Mouse (Mus musculus) stomach, embryonic 14.5 days (tissue): ENCODE data around the gene Ap1ar. TPM values are rescaled to one million over a fixed set of nuclear protein-coding genes. Genes with fewer than 3 reads are reported as not detected.

Experiments
- polyA plus RNA-seq: library from polyadenylated mRNA; unstranded; fragments of >200 nt; fragmentation: Nextera tagmentation; extraction: Ambion mirVana; gene quantifications from 2 replicates; pipeline ENCODE4 v1.2.1, GENCODE M21; 2014

Gene Ap1ar
- polyA plus RNA-seq, 1 experiment from 2014 or later = 56.8 TPM

Other genes starting within 250 kb of the Ap1ar start
- not detected in 2 replicates for gene Neurog2, start 204.4 kb downstream of the Ap1ar start, polyA plus RNA-seq
- gene Alpk1, start 57.0 kb downstream of the Ap1ar start, polyA plus RNA-seq = 2.9 and 3.5 TPM in 2 replicates
- gene Tifa, start 47.7 kb downstream of the Ap1ar start, polyA plus RNA-seq = 4.5 and 6.1 TPM in 2 replicates
- gene Fam241a, start 58.8 kb upstream of the Ap1ar start, polyA plus RNA-seq = 17.0 and 24.4 TPM in 2 replicates